Mouse (Mus musculus) layer of hippocampus, adult 6 months (tissue): Measurements from ENCODE around the gene Trim62. TPM values are rescaled to one million over a fixed set of nuclear protein-coding genes. Genes with fewer than 3 reads are reported as not detected.

Experiments
- long read RNA-seq, 2 experiments: library from polyadenylated mRNA; unstranded; transcript quantifications; one replicate each; pipeline ENCODE4 v2.0.0; 2019 to 2020
- polyA plus RNA-seq: library from polyadenylated mRNA; unstranded; fragments of <200 nt; fragmentation: Nextera tagmentation; gene quantifications from 2 replicates; pipeline ENCODE4 v1.2.3, GENCODE M21; 2021

Trim62 gene
- polyA plus RNA-seq: 4.8 and 7.2 TPM in 2 replicates
- long read RNA-seq, experiment 1, partial matches to known transcripts: 0 of 5 reads
- long read RNA-seq, experiment 1, other reads (novel, unspliced or antisense): 1 of 5 reads
- long read RNA-seq, experiment 2, transcript Trim62-201 (5 exons, 3,752 nt): major isoform, 79 of 89 reads
- long read RNA-seq, experiment 2, partial matches to known transcripts: 5 of 89 reads
- long read RNA-seq, experiment 2, other reads (novel, unspliced or antisense): 5 of 89 reads

DNA sequence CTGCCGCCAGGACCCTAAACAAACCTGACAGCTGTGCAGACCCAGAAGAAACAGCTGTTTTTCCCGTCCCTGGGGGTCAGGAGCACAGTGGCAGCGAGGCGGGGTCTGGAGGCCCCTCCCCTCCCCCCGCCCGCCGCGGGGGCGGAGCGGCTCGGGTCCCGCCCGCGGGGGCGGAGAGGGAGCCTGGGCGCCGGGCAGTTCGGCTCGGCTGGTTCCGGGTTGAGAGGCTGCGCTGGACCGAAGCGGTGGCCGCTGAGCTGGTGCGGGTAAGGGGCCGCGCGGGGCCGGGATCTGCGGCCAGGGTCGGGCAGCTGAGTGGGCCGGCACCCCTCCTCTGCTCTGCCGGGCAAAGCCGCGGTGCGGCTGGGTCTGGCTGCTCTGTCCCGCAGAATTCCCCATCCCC lies at the start of gene Trim62:
Trim62 (plus strand) TSS at position 202 of the 403 bp plus-strand sequence.

Other genes starting within 250 kb of the Trim62 start
- 10.7 and 11.2 TPM in 2 replicates for gene Phc2, start 228.9 kb upstream of the Trim62 start, polyA plus RNA-seq
- gene A3galt2, start 128.2 kb upstream of the Trim62 start, polyA plus RNA-seq: not detected in 2 replicates
- gene Zfp362, start 77.5 kb upstream of the Trim62 start, polyA plus RNA-seq: 4.8 and 6.0 TPM in 2 replicates
- 5.8 and 6.2 TPM in 2 replicates for gene Azin2, start 78.9 kb downstream of the Trim62 start, polyA plus RNA-seq
- gene Ak2, start 108.4 kb downstream of the Trim62 start, polyA plus RNA-seq: 30.3 and 35.0 TPM in 2 replicates
- 4.0 and 5.0 TPM in 2 replicates for gene Rnf19b, start 174.7 kb downstream of the Trim62 start, polyA plus RNA-seq
- gene Tmem54, start 222.0 kb downstream of the Trim62 start, polyA plus RNA-seq: not detected in 2 replicates
- gene Hpca, start 238.5 kb downstream of the Trim62 start, polyA plus RNA-seq: 971 and 1,027 TPM in 2 replicates